Mouse (Mus musculus) ES-Bruce4 (cell line): ENCODE measurements around the gene Rtl3. TPM values are rescaled to one million over a fixed set of nuclear protein-coding genes. Genes with fewer than 3 reads are reported as not detected.

Experiments
- H3K27ac ChIP-seq: 2 replicates; pipeline ENCODE4 v1.5.1; 2012; ENCODE audit warnings: low read length, inconsistent platforms; ENCODE audit not compliant: insufficient read depth
- H3K27me3 ChIP-seq: 2 replicates; pipeline ENCODE4 v1.6.1; 2012; ENCODE audit warnings: mild to moderate bottlenecking, low read length, inconsistent platforms; ENCODE audit not compliant: control insufficient read depth, poor library complexity, insufficient read depth, severe bottlenecking
- H3K36me3 ChIP-seq: 2 replicates; pipeline ENCODE4 v1.6.1; 2012; ENCODE audit warnings: inconsistent platforms, mild to moderate bottlenecking, low read length, moderate library complexity; ENCODE audit not compliant: control insufficient read depth, poor library complexity, insufficient read depth, severe bottlenecking
- H3K4me1 ChIP-seq: one replicate; pipeline ENCODE4 v1.8.1; 2011; ENCODE audit warnings: low read length; ENCODE audit not compliant: control insufficient read depth, insufficient read depth
- H3K4me3 ChIP-seq: 2 replicates; pipeline ENCODE4 v1.5.1; 2011; ENCODE audit warnings: low read depth, mild to moderate bottlenecking, low read length
- H3K9ac ChIP-seq: 2 replicates; pipeline ENCODE4 v1.6.1; 2012; ENCODE audit warnings: low read depth, mild to moderate bottlenecking, inconsistent platforms; ENCODE audit not compliant: poor library complexity, severe bottlenecking
- H3K9me3 ChIP-seq: replicated peaks from 2 replicates; pipeline ENCODE4 v1.6.1; 2012; ENCODE audit warnings: mild to moderate bottlenecking, low read length, inconsistent platforms; ENCODE audit not compliant: control insufficient read depth, poor library complexity, insufficient read depth, severe bottlenecking
- CTCF ChIP-seq: IDR thresholded peaks from one replicate; pipeline ENCODE4 v1.8.1; 2011; ENCODE audit warnings: low read depth, low read length
- EP300 ChIP-seq: IDR thresholded peaks from 2 replicates; pipeline ENCODE4 v1.6.1; 2011; ENCODE audit warnings: low read depth, low read length; ENCODE audit not compliant: insufficient read depth
- POLR2A ChIP-seq: IDR thresholded peaks from one replicate; pipeline ENCODE4 v1.8.1; 2011; ENCODE audit warnings: low read length; ENCODE audit not compliant: insufficient read depth
- polyA plus RNA-seq: library from polyadenylated mRNA; stranded (reverse); fragments of >200 nt; gene quantifications from 2 replicates; pipeline ENCODE4 v1.2.4, GENCODE M21; 2011; ENCODE audit warnings: low read depth; ENCODE audit not compliant: missing spikeins, insufficient read depth, insufficient read length

The Rtl3 gene
- polyA plus RNA-seq, 1 experiment = not detected

DNA sequence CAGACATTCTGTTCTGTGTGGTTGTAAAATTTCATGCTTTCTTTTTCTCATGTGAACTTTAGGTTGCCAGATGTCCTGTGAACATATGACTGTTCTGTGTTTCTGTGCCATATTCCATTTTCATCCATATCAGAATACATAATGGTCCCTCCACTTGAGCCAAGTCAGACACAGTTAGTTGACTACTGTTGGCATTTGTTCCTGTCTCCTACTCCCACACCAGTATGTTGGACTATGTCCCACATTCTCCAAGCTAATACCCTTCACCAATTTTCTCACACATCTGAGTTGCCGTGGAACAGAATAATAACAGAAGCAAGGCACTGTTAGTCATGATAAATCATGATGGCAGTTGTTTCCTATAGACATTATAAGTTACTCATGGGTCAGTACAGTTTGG is 9.9 kb downstream of the Rtl3 start:
- Histone ChIP-seq H3K9me3 (no peaks in the 10 kb centered on the region), H3K4me1 (no peaks in the 10 kb centered on the region), H3K4me3 (no peak overlapping the region), H3K27ac (no peak overlapping the region), H3K9ac (no peak overlapping the region), H3K36me3 (no peaks in the 10 kb centered on the region), H3K27me3 (no peaks in the 10 kb centered on the region)
- TF ChIP-seq CTCF (no peak), EP300 (no peak), POLR2A (no peak)

DNA sequence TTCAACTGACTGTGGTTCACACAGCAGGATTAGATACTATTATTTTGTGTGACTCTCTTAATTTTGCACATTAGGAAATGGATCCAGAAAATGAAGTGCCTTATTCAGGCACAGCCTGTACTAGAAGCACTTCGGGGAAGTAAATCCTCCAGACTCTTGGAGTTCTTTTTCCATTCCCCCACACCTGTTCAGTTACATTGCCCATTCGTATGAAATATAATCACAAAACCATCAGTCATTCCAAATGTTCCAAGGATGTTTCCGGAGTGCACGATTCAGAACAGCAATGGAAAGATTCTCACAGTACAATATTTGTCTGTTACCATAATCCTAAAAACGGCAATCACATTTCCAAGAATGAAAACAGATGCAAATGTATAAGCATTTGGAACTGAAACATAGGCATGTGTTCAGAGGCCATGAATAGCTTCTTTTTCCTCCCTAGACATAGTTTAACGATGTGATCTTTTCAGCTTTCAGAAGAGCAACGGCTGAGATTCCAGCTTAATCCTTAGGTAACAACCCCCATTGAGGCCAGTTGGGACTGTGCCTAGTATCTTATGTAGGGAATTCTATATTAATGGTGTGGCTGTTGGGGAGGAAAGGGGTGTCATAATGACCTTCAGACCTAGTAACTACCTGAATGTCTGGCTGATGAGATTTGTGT is 30.8 kb downstream of the Rtl3 start:
- Histone ChIP-seq H3K27me3 (no peaks in the 10 kb centered on the region), H3K27ac (no peak overlapping the region), H3K4me1 (no peaks in the 10 kb centered on the region), H3K4me3 (no peak overlapping the region), H3K36me3 (no peaks in the 10 kb centered on the region), H3K9ac (no peak overlapping the region), H3K9me3 (no peaks in the 10 kb centered on the region)
- TF ChIP-seq EP300 = no peak
- no peak for TF ChIP-seq POLR2A
- no peak for TF ChIP-seq CTCF

- H3K9me3 ChIP-seq = no peaks in the 10 kb centered on the region
- H3K27me3 ChIP-seq = no peaks in the 10 kb centered on the region
- TF ChIP-seq EP300 (no peak), POLR2A (no peak), CTCF (no peak)
- H3K4me3 ChIP-seq = no peak overlapping the region
- H3K4me1 ChIP-seq = no peaks in the 10 kb centered on the region
- no peaks in the 10 kb centered on the region for H3K36me3 ChIP-seq
- H3K9ac ChIP-seq = no peak overlapping the region
- no peak overlapping the region for H3K27ac ChIP-seq
These were observed 36.1 kb downstream of the Rtl3 start for GRCm38 (mm10) chrX:106804387-106804786.

DNA sequence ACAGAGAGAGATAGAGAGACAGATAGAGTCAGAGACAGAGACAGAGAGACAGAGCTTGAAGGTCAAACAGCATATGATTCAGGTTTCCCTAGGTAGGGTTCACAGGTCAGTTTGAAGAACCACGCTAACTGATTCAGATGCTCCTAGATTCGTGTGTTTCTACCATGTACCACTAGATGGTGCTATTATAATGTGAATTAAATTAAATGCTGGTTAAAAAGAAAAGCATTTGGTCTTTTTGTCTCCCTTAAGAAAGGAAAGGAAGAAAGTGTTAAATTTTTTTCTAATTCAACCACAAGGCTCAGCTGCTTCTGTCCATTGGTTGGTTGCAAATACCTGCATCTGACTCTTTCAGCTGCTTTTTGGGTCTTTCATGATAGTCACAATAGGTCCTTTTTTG is 45.8 kb downstream of the Rtl3 start:
- H3K9ac ChIP-seq = no peak overlapping the region
- TF ChIP-seq CTCF (no peak), POLR2A (no peak), EP300 (no peak)

More for the DNA sequence above, 45.8 kb downstream of the Rtl3 start:
- no peaks in the 10 kb centered on the region for H3K27me3 ChIP-seq
- H3K36me3 ChIP-seq = no peaks in the 10 kb centered on the region
- no peak overlapping the region for H3K4me3 ChIP-seq
- no peak overlapping the region for H3K27ac ChIP-seq
- no peaks in the 10 kb centered on the region for H3K9me3 ChIP-seq
- no peaks in the 10 kb centered on the region for H3K4me1 ChIP-seq

Other genes with a start within 250 kb of the Rtl3 start
- 1.4 and 2.0 TPM in 2 replicates for gene Cysltr1, start 237.0 kb downstream of the Rtl3 start, polyA plus RNA-seq
- gene Lpar4, start 80.0 kb upstream of the Rtl3 start, polyA plus RNA-seq = 3.5 and 4.0 TPM in 2 replicates
- gene P2ry10, start 247.8 kb upstream of the Rtl3 start, polyA plus RNA-seq = not detected in 2 replicates